Mouse (Mus musculus) right cerebral cortex, adult 18-20 months (tissue): Measurements from ENCODE around the gene Kif2c.

ENCODE experiments used
- DNase-seq: peaks from one replicate; pipeline ENCODE4 v3.0.0; 2022; ENCODE audit warnings: mixed read lengths

The Kif2c gene

DNA sequence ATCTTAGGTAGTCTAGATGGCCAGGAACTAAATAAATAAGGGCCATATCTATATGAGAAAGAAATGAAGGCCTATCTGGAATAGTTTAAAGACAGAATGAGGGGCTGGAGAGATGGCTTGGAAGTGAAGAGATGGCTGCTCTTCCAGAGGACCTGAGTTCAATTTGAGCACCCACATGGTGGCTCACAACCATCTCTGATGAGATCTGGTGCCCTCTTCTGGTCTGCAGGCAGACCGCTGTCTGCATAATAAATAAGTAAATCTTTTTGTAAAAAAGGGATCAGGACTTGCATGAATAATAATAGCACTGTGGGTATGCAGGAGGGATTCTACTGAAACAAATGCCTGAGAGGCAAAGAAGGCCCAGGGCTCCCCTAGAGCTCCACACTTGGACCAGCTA, 69.2 kb downstream of the Kif2c start:
- no peak for DNase-seq

DNA sequence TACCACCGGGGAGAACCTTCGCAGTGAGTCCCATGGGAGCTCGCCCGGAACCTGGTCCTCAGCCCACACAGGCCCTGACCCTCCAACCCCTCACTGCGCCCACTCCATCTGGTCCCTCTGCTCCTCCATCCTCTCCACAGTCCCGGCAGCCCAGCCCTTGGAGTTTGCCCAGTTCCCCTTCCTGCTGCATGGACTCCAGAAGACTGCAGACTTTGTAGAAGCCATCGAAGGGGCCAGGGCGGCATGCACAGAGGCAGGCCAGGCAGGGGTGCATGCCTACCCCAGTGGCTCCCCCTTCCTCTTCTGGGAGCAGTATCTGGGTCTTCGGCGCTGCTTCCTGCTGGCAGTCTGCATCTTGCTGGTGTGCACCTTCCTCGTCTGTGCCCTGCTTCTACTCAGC, 71.5 kb downstream of the Kif2c start:
- DNase-seq = no peak

DNA sequence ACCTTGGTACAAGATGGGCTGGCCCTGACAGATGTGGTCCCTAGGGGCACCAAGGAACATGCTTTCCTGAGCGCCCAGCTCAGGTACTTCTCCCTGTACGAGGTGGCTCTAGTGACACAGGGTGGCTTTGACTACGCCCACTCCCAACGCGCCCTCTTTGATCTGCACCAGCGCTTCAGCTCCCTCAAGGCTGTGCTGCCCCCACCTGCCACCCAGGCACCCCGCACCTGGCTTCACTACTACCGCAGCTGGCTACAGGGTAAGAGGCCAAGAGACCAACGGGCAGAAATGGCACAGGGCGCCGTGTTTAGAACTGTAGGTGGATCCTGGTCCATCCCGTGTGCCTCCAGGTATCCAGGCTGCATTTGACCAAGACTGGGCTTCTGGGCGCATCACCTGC, 72.2 kb downstream of the Kif2c start:
- DNase-seq = no peak
